Mouse (Mus musculus): ENCODE measurements around the gene Tmed2.

DNA sequence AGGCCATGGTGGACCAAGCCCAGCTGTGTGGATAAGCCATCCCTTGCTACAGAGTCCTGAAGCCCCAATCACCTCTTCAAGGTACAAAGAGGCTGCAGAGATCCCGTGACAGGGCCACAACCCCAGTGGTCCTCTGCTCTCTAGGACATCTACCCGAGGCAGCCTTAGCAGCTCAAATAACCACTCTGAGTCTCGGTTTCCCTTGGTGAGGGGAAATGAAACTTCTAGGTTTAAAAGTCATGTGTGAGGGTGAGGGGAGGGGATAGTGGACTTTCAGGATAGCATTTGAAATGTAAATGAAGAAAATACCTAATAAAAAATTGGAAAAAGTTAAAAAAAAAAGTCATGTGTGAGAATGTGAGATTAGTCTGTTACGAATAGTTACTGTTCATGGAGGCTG is 18.9 kb upstream of the Tmed2 start:
- no peak for TF ChIP-seq CTCF (IDR thresholded peaks at IDR 0.05; ENCODE audit: insufficient read depth, low read length)
- no peak for TF ChIP-seq POLR2A (IDR thresholded peaks at IDR 0.05; ENCODE audit: borderline replicate concordance, extremely low read depth, low read depth, low read length)
